Mouse (Mus musculus) testis, adult 2 months (tissue): ENCODE measurements around the gene Mpeg1.
A peak's percentile ranks its signal among the peaks of the same experiment; 100 is the strongest.

Source experiments
- CTCF ChIP-seq: fragments of 200-500 bp; IDR thresholded peaks from 2 replicates; pipeline ENCODE4 v1.5.1; 2012; ENCODE audit warnings: low read depth, mild to moderate bottlenecking, inconsistent platforms, low read length, moderate library complexity; ENCODE audit not compliant: control insufficient read depth, insufficient read depth, insufficient replicate concordance
- POLR2A ChIP-seq: fragments of 200-500 bp; IDR thresholded peaks from 2 replicates; pipeline ENCODE4 v1.6.1; 2012; ENCODE audit warnings: low read depth, mild to moderate bottlenecking, inconsistent platforms, low read length, moderate library complexity; ENCODE audit not compliant: control insufficient read depth

GRCm38 (mm10) chr19:12433033-12433432 is 27.5 kb upstream of the Mpeg1 start:
- TF ChIP-seq POLR2A, result no peak
- 0 out of 2 replicates have a peak, but pooled peaks have one; percentile 5 for TF ChIP-seq CTCF
